Mouse (Mus musculus) retina, adult 2 months (tissue): ENCODE data around the gene Mapk1.

Experiments used
- DNase-seq: peaks from one replicate; pipeline ENCODE4 v3.0.0-alpha.2; 2012; ENCODE audit warnings: low read depth, low spot score

The Mapk1 gene

DNA sequence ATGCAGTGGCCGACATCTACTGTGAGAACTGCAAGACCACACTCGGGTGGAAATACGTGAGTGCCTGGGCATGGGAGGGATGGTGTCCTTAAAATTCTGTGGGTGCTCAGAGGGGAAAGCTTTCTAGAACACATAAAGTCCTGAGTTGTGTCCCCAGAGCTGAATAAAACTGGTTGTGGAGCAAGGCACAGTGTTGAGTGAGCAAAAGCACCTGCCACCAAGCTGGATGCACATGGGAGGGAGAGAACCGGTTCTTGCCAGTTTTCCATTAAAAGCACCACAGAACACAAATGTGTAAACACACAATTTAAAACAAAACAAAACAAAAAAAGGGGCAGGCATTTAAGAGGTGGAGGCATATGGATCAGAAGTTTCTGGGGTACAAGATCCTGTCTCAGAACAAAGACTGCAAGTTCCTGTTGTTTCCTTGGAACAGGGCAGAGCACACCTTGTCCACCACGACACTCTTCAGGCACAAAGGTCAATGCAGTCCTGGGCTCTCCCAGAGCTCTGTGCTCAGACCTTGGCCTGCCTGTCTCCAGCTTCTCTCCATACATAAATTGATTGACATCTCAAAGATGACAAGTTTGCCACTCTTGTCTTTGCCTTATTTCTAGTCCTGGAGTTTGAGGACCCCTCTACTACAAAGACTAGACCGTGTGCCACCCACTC is 99.1 kb downstream of the Mapk1 start:
- no peak for DNase-seq

DNA sequence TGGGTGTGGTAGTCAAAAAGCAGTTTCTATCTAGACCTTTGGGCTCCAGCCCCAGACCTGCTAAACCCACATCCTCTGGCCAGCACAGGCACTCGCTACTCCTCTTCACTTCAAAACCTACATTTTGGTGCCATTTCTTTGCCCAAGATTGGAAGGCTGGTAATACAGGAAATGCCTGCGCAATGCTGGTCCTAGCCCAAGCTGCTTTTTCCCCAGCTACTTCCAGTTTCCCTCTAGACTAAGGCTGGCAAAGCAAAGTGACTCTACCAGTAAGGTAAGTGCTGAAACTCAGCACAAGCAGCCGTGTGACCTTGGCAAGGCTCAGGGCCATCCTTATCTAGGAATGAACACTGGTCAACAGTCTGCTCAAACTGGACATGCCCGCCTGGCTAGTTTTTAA is 102.5 kb downstream of the Mapk1 start:
- no peak for DNase-seq

DNA sequence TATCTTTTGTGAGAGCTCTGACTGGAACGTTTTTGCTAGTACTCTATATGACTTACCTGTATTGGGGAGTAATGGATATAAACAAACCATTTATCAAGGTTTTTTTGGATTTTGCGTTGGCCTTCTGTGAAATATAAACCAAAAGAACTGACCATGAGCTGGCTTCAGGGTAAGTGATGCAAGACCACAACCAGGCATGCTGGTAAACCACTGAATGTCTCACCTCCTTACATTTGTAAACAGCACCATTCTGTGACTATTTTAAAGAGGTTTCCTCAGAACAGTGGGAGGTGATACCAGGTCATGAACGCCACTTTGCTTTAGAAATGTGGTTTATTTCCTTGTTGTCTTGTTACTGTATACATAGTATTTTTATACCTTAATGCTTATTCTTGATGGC is 103.1 kb downstream of the Mapk1 start:
- no peak for DNase-seq

DNA sequence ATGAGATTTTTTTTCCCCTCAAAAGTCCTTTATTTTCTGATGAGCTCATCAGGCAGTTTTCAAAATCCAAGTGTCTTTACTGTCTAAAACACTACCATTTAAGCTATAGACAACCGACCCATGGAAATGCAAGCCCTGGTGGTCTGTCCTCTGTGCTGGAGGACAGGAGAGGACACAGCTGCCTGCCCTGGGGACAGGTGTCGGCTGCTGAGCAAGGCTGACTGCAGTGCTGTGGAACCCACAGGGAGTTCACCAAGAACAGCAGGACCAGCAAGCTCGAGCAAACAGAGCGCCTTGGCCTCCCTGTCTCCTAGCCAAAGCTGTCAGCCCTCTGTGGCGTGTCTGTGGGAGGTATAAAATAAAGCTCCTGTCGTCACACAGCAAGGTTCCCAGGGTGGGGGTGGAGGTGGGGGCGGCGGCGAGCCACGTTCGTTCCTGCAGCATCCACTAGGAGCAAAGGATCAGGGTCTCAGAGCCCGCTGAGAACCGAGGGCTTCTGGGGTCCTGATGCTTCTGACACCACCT is 103.5 kb downstream of the Mapk1 start:
- no peak for DNase-seq

DNA sequence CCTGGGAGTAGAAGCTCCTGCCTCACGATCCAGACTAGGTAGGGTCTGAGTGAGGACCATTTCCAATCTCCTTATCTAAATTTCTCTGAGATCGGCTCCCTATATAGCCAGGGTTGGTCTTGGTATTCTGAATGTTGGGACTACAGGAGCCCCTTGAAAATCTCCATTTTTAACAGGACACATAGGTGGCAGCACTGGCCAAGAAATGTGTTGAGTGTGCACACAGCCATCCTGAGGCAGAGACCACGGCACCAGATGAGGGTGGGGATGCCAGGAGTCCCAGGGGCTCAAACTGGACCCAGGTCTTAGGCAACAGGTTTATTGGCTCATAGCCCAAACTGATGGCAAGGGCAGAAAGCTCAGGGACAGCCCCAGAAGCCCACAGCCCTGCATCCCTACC is 105.2 kb downstream of the Mapk1 start:
- DNase-seq: no peak

DNA sequence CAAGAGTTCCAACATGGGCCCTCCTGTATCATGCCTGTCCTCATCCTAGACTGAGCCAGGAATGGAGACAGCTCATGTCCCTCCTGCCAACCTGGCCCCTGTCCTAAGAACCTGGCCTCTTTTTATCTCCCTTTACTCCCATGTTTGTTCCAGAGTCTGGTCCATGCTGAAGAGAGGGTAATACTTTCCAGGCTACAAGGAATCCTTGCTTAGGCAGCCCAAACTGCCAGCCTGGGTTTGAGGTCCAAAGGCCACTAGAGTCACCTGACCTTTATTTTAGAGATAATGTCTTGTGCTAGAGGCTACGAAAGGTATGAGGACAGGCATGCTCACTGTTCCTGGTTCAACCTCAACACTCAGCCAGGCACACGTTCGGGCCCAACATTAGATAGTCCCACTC is 113.8 kb downstream of the Mapk1 start:
- DNase-seq: no peak
